In the genomic region with DNA sequence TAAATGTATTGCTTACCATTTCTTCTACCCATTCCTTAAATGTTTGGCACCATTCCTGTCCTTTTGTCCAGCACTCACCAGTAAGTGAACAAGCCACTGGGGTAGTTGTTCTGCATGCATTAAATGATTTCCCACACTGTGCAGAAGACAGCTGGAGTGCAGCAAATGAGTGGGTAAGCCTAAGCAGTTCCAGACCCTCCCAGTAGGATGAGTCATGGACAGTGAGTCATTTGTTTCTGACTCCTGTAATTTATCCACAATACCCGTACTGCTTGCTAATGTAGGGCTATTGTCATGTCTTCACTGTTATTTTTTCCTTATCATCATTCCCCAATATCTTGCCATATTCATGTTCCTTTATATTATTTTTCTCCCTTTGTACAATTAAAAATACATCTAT, we compare ENCODE assay signal across 21 mouse cellular contexts. TPM values are rescaled to one million over a fixed set of nuclear protein-coding genes. Genes with fewer than 3 reads are reported as not detected.
DNase-seq lines count a peak whose midpoint lies in the region; ATAC-seq and TF ChIP-seq lines count a peak whose summit lies in the region.
"Had no signal": no experiment of that assay in that cellular context is flagged by ENCODE, and none has a peak within 500 bp of the region (broad histone marks: within the 10 kb centered on the region; RNA-seq: fewer than 3 reads in every experiment).

No protein-coding gene starts in this region.

- H3K9ac ChIP-seq in kidney, embryonic 15.5 days: no peak overlapping the region
- H3K9ac ChIP-seq: embryonic facial prominence, embryonic 12.5 days; forebrain, embryonic 13.5 days; neural tube, embryonic 15.5 days had no signal

- no peak overlapping the region for H3ac ChIP-seq in C2C12 (ENCODE audit: control insufficient read depth, insufficient read length, low read depth)

- no peak for TF ChIP-seq CTCF in layer of hippocampus, adult 2 months (conservative IDR thresholded peaks at IDR 0.05)
- TF ChIP-seq CTCF in C2C12 (IDR thresholded peaks at IDR 0.05; ENCODE audit: control insufficient read depth, insufficient read depth, insufficient read length): no peak
- TF ChIP-seq CTCF in gastrocnemius, adult 2 months (IDR thresholded peaks at IDR 0.05): no peak

- DNase-seq in layer of hippocampus, adult 2 months (ENCODE audit: low spot score in 2 of 2): peak; percentile 11 to 55
- no peak for DNase-seq in layer of hippocampus, postnatal 14 days (ENCODE audit: low spot score in 2 of 2)
- peak; percentile 91 for DNase-seq in Muller cell, postnatal 12 days (ENCODE audit: inconsistent ontology term)
- DNase-seq in left cerebral cortex, postnatal 36 days (ENCODE audit: low spot score in 2 of 2): peak; percentile 5 to 21
- no peak for DNase-seq in gastrocnemius, adult 2 months
- DNase-seq: cerebellum, adult 11 months; gastrocnemius, postnatal 25 days; heart, postnatal 36 days; kidney, adult 8-10 months; liver; lung, adult 18-20 months; lung, postnatal 4 days had no signal

- H3K4me1 ChIP-seq in kidney, embryonic 15.5 days: no peaks in the 10 kb centered on the region
- H3K4me1 ChIP-seq: embryonic facial prominence, embryonic 12.5 days; forebrain, embryonic 13.5 days; heart, embryonic 10.5 days; neural tube, embryonic 15.5 days had no signal

- no peaks in the 10 kb centered on the region for H3K79me2 ChIP-seq in C2C12 (ENCODE audit: control insufficient read depth, insufficient read depth)

- H3K36me3 ChIP-seq in C2C12 (ENCODE audit: control insufficient read depth, insufficient read depth): no peaks in the 10 kb centered on the region
- H3K36me3 ChIP-seq in kidney, embryonic 15.5 days: no peaks in the 10 kb centered on the region
- H3K36me3 ChIP-seq: embryonic facial prominence, embryonic 12.5 days; heart, embryonic 10.5 days; neural tube, embryonic 15.5 days had no signal

- H3K4me3 ChIP-seq in layer of hippocampus, adult 2 months: no peak overlapping the region
- H3K4me3 ChIP-seq in C2C12 (ENCODE audit: insufficient read depth, poor library complexity, severe bottlenecking): no peak overlapping the region
- no peak overlapping the region for H3K4me3 ChIP-seq in kidney, embryonic 15.5 days (replicated peaks)
- H3K4me3 ChIP-seq in gastrocnemius, adult 2 months: no peak overlapping the region
- H3K4me3 ChIP-seq: embryonic facial prominence, embryonic 12.5 days; forebrain, embryonic 13.5 days; heart, embryonic 10.5 days; neural tube, embryonic 15.5 days had no signal

- no peaks in the 10 kb centered on the region for H3K79me3 ChIP-seq in C2C12 (ENCODE audit: low read depth)

- 50% methylated on average over 1 of the region's 1 CpGs for WGBS in kidney, embryonic 15.5 days

- no peaks in the 10 kb centered on the region for H3K9me3 ChIP-seq in kidney, embryonic 15.5 days (replicated peaks)
- H3K9me3 ChIP-seq: embryonic facial prominence, embryonic 12.5 days; forebrain, embryonic 13.5 days; heart, embryonic 10.5 days; neural tube, embryonic 15.5 days had no signal

- intact Hi-C loops in left cerebral cortex, postnatal 36 days (cut with DNase I): no loop called here
- intact Hi-C loops in gastrocnemius, adult 2 months (cut with DNase I): no loop called here

- no peak overlapping the region for H3K27ac ChIP-seq in layer of hippocampus, adult 2 months
- no peak overlapping the region for H3K27ac ChIP-seq in kidney, embryonic 15.5 days
- no peak overlapping the region for H3K27ac ChIP-seq in gastrocnemius, adult 2 months
- H3K27ac ChIP-seq: embryonic facial prominence, embryonic 12.5 days; forebrain, embryonic 13.5 days; heart, embryonic 10.5 days; neural tube, embryonic 15.5 days had no signal

- no peak overlapping the region for H3K4me2 ChIP-seq in kidney, embryonic 15.5 days
- H3K4me2 ChIP-seq: embryonic facial prominence, embryonic 12.5 days; forebrain, embryonic 13.5 days; midbrain, embryonic 11.5 days; neural tube, embryonic 15.5 days had no signal

- H3K27me3 ChIP-seq in C2C12 (ENCODE audit: control insufficient read depth, insufficient read depth, insufficient read length): no peaks in the 10 kb centered on the region
- H3K27me3 ChIP-seq in kidney, embryonic 15.5 days: no peaks in the 10 kb centered on the region
- H3K27me3 ChIP-seq: embryonic facial prominence, embryonic 12.5 days; forebrain, embryonic 13.5 days; neural tube, embryonic 15.5 days had no signal

- ATAC-seq in kidney, embryonic 15.5 days (replicated peaks; ENCODE audit: low FRiP score): no peak
- ATAC-seq: forebrain, embryonic 13.5 days had no signal

TF ChIP-seq in C2C12, 6 proteins besides CTCF, POLR2A, EP300 and RAD21:
- no peak for TF ChIP-seq MYOG (IDR thresholded peaks at IDR 0.05; ENCODE audit: control insufficient read depth, extremely low read depth, insufficient read length)
- peak; percentile 83 for TF ChIP-seq MYOD1 (IDR thresholded peaks at IDR 0.05; ENCODE audit: control insufficient read depth, insufficient read length, low read depth)
- peak; percentile 29 for TF ChIP-seq MAX (IDR thresholded peaks at IDR 0.05)
- TF ChIP-seq FOSL1 (IDR thresholded peaks at IDR 0.05; ENCODE audit: insufficient read depth, low read length, poor library complexity, severe bottlenecking): peak; percentile 95

RNA-seq across cellular contexts. Expression of a gene that starts 10.2 kb away (rescaled TPM):
- total RNA-seq in layer of hippocampus, adult 2 months (2021): not detected
- total RNA-seq in layer of hippocampus, postnatal 14 days (2021): not detected
- not detected for polyA plus RNA-seq in C2C12 (2012; fragmentation: generic; extraction: Trizol)
- total RNA-seq in left cerebral cortex, postnatal 36 days (2021): not detected
- not detected in 2 replicates for polyA plus RNA-seq in kidney, embryonic 15.5 days (2015; fragmentation: Nextera tagmentation; extraction: Ambion mirVana)
- total RNA-seq in gastrocnemius, adult 2 months (2021): not detected
- total RNA-seq: gastrocnemius, postnatal 25 days; heart, postnatal 36 days had no signal
- polyA plus RNA-seq: embryonic facial prominence, embryonic 12.5 days; forebrain, embryonic 13.5 days; heart, embryonic 10.5 days; large intestine, adult 2 months; midbrain, embryonic 11.5 days; neural tube, embryonic 15.5 days; urinary bladder, adult 2 months had no signal

Comparison
In these comparisons a context has a peak if more than half of its experiments do, and no peak if none do; other contexts are left out.
1. DNase-seq: peak in layer of hippocampus, adult 2 months (2 of 2), Muller cell, postnatal 12 days (single experiment) and left cerebral cortex, postnatal 36 days (2 of 2); none in layer of hippocampus, postnatal 14 days (0 of 2) and gastrocnemius, adult 2 months (single experiment).